Mouse (Mus musculus) bone marrow macrophage, adult 2 months (primary cell): ENCODE results near the gene Zfp382.

Source experiments
- CTCF ChIP-seq: IDR thresholded peaks from 2 replicates; pipeline ENCODE4 v1.5.1; 2012; ENCODE audit warnings: low read depth, mild to moderate bottlenecking, low read length, moderate library complexity
- POLR2A ChIP-seq: IDR thresholded peaks from 2 replicates; pipeline ENCODE4 v1.6.1; 2012; ENCODE audit warnings: mild to moderate bottlenecking, low read depth, low read length, borderline replicate concordance

DNA sequence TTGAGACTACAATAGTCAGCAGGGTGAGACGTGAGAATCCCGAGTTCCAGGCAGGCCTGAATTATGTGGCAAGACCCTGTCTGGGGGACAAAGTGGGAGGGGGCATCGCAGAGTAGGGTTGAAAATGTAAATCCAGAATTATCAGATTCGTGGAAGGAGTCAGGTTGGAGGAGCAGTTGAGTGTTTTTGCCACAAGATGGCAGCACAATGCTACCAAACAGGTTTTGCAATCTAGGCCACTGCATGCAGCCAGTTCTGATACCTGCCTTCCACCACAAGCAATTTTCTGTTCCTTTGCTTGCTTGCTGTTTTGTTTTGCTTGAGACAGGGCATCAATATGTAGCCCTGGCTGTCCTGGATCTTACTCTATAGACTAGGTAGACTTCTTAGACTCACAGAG, 59.6 kb downstream of the Zfp382 start:
- peak; percentile 58; the same call in 1 of the 2 replicates for TF ChIP-seq CTCF
- no peak for TF ChIP-seq POLR2A
